Mouse (Mus musculus) Muller cell, postnatal 12 days (primary cell): ENCODE data around the gene Higd1c.
"Not testable (repeated sequence)": the region's sequence is repeated elsewhere in the genome, so short reads cannot be mapped to it uniquely, and the experiment has no call there.

ENCODE experiments used
- DNase-seq: peaks from one replicate; pipeline ENCODE4 v3.0.0-alpha.2; 2015; ENCODE audit errors: inconsistent ontology term

Gene Higd1c

GRCm38 (mm10) chr15:100355876-100356275 is 8.5 kb upstream of the Higd1c start:
- DNase-seq: no peak

DNA sequence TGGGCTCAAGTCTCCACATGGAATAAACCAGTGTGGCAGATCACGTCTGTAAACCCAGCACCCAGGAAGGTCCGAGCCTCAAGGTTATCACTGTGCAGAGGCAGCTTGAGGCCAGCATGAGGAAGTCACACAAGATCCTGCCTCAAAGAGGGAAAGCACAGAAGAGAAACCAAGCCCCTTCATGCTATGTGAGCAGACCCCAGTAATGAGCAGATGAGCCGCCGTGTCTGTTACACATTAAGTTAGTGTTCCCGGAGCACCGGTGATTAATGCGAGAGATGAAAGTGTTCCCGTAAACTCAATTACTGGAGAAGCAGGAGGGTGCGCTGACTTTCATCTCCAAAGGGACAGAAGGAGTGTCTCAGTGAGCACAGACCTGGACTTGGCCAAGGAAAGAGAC is 1.6 kb downstream of the Higd1c start:
- DNase-seq: not testable (repeated sequence)

DNA sequence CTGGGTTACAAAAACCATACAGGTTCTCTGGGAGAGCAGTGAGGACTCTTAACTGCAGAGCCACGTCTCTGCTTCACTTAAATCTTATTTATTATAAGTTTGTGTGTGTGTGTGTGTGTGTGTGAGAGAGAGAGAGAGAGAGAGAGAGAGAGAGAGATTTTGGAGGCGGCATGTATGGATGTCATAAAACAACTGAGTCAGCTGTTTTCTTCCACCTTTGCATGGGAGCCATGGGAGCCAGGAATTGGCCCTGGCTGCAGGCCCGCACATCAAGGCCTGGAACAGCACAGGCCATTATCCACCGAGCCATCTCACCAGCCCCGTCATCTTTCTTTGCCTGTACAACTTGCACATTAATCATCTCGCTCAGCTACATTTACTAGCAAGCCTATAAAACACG is 2.8 kb downstream of the Higd1c start:
- no peak for DNase-seq

DNA sequence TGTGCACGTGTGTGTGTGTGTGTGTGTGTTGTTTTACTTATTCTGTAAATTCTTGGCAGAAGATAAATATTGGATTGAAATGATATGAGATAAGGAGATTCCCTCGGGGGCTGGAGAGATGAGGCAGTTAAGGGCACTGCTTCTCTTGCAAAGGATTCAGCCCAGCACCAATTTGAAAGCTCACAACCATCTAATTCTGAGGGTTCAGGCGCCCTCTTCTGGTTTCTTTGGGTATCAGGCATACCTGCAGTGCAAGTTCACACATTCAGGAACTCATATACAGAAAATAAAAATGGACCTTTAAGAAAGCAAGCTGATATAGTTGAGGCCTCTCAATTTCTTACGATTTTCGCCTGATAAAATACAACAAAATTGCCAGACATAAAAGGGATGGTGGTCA is 10.7 kb downstream of the Higd1c start:
- DNase-seq: peak; percentile 11

DNA sequence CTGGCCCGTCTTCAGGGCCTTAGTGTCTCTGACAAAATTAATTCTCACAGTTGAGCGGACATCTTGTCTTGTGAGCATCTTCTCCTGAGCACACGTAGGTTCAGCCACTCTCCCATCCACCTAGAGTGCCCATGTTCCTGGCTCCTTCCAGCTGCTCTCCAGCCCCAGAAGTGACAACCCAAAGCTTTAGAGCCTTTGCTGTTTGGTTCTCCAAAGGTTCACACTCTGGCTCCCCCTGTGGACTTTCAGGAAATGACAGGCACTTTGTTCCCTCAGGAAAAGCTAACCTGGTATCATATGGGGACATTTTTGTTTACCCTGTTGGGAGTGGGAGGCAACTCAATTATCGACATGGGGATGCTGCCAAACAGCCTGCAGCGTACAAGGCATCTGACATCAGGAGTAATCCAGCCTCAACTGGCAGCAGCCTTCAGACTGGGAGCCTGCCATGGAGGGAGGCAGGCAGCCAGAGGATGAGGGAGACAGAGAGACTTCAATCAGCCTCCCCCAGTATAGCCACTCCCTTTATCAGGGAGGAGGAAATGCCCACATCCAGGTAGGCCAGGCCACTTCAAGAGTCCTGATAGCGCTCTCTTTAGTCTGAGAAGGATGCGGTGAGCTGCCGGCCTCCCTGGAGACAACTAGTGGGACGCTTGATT is 13.6 kb downstream of the Higd1c start:
- not testable (repeated sequence) for DNase-seq

GRCm38 (mm10) chr15:100379658-100380057 is 15.3 kb downstream of the Higd1c start:
- no peak for DNase-seq

DNA sequence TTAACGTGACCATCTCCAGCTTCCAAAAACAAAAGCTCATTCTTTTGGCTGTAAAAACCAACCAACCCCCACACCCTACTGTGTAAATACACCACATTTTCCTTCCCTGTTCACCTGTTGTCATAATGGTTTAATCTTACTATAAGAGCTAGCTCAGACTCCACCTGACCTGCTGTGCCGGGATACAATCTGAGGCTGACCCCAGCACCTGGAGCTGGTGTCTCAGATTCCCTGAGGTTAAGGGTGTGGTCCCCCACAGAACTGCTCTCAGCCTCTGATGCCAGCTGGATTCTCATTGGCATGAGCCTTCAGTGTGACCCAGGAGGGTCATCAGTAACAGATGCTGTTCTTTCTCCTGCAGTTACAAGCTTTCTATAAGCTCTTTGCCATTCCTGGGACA is 15.8 kb downstream of the Higd1c start:
- no peak for DNase-seq

- DNase-seq: no peak
Observed at GRCm38 (mm10) chr15:100385705-100386104, 21.4 kb downstream of the Higd1c start.

DNA sequence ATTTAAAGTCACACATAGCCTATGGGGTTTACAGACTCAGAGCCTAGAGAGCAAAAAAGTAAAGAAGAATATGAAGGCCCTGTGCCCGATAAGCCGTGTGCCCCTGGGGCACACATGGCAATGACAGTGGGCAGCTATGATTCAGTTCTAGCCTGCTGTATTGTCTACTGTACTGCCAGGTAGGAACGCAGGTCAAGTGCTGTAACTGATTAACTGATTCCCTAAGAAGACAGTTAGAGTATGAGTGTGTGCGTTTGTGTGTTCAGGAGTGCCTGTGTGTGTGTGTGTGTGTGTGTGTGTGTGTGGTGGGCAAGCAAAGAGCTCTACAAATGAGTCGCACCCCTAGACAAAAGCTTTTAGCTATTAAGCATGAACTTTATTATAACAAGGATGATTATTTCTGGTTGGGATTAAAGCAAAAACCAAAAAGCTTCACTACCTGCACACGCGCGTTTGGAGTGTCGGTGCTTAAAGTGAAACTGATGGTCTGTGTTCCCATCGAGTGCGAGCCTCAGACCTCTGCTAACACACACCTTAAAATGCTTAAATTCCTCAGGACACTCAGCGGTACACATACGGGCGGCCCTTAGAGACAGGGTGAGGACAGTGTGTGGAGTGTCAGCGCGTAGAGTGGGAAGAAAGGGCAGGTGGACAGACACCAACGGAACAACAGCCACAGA is 23.3 kb downstream of the Higd1c start:
- no peak for DNase-seq

DNA sequence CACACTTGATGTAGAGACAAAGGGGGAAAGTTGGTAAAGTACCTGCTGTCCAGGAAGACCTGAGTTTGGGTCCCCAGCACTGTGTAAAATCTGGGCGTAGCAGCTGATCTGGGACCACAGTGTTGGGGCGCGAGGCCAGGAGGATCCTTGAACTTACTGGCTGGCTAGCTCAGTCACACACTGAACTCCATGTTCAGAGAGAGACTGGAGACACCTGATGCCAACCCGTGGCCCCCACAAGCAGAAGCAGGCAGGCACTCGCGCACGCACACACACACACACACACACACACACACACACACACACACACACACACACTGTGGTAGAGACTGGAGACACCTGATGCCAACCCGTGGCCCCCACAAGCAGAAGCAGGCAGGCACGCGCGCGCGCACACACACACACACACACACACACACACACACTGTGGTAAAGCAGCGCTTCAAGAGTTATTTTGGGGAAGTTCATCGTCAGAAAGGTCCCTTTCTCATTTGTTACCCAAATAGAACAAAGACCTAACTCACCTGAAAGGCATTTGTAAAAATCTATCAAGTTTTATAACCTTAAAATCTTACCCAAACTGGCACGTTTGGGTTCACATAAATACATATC is 24.0 kb downstream of the Higd1c start:
- DNase-seq: no peak

- peak; percentile 9 for DNase-seq
Observed at GRCm38 (mm10) chr15:100388886-100389285, 24.5 kb downstream of the Higd1c start.

- no peak for DNase-seq
Observed at GRCm38 (mm10) chr15:100391066-100391465, 26.7 kb downstream of the Higd1c start.

DNA sequence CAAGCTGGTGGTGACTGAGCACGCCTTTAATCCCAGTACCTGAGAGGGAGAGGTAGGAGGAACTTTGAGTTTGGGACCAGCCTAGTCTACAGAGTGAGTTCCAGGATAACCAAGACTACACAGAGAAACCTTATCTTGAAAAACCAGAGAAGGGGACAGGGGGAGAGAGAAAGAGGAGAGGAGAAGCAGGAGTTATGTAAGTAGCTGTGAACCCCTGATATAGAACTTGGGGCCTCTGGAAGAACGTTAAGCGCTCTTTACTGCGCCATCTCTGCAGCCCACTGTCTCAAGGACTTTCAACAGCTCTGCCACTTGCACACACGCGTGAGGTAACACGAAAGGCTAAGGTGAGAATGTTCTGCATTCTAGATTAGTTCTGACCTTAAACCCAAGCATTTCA is 27.3 kb downstream of the Higd1c start:
- DNase-seq: no peak

GRCm38 (mm10) chr15:100393016-100393415 is 28.7 kb downstream of the Higd1c start:
- DNase-seq: no peak

GRCm38 (mm10) chr15:100395561-100395960 is 31.2 kb downstream of the Higd1c start:
- no peak for DNase-seq

DNA sequence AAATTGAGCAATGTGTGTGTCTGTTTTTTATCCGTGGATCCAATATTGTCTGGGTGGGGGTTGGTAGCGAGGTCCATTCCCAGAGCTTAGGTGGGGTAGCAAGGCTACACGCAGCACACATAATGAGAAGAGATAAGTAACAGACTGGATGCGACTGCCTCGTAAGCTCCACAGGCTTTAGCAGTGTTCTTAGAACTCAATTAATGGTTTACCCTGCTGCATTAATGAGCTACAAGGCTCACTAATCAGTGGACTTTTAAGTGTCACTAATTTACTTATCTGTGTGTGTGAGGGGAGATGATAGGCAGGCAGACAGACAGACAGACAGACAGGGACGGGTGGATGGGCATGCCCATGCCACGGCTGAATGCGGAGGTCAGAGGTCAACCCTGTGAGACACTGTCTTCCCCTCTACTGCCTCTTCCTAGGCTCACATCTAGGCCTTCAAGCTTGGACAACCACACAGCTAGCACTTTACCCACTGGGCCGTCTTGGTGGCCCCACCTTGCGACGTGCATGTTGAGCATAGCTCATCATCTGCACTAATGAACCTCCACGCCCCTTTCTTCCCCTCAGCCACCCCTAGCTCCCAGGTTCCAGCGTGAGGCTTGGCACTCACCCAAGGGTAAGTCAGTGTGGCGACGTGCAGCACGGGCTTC is 36.4 kb downstream of the Higd1c start:
- no peak for DNase-seq

- no peak for DNase-seq
Observed at GRCm38 (mm10) chr15:100401811-100402210, 37.5 kb downstream of the Higd1c start.

- no peak for DNase-seq
Observed at GRCm38 (mm10) chr15:100402347-100402746, 38.0 kb downstream of the Higd1c start.

GRCm38 (mm10) chr15:100402798-100403197 is 38.5 kb downstream of the Higd1c start:
- DNase-seq: no peak

GRCm38 (mm10) chr15:100403318-100404000 is 39.1 kb downstream of the Higd1c start:
- DNase-seq: no peak

- no peak for DNase-seq
Observed at GRCm38 (mm10) chr15:100406088-100406487, 41.7 kb downstream of the Higd1c start.
